Mouse (Mus musculus) embryonic fibroblast, embryonic 13.5 days (primary cell): ENCODE measurements around the gene Slc27a2.

Experiments used
- CTCF ChIP-seq: IDR thresholded peaks from 2 replicates; pipeline ENCODE4 v1.5.1; 2011; ENCODE audit warnings: mild to moderate bottlenecking, control low read depth, low read length, moderate library complexity, borderline replicate concordance; ENCODE audit not compliant: insufficient read depth
- POLR2A ChIP-seq: IDR thresholded peaks from 2 replicates; pipeline ENCODE4 v1.6.1; 2011; ENCODE audit warnings: low read depth, mild to moderate bottlenecking, control low read depth, low read length, moderate library complexity

DNA sequence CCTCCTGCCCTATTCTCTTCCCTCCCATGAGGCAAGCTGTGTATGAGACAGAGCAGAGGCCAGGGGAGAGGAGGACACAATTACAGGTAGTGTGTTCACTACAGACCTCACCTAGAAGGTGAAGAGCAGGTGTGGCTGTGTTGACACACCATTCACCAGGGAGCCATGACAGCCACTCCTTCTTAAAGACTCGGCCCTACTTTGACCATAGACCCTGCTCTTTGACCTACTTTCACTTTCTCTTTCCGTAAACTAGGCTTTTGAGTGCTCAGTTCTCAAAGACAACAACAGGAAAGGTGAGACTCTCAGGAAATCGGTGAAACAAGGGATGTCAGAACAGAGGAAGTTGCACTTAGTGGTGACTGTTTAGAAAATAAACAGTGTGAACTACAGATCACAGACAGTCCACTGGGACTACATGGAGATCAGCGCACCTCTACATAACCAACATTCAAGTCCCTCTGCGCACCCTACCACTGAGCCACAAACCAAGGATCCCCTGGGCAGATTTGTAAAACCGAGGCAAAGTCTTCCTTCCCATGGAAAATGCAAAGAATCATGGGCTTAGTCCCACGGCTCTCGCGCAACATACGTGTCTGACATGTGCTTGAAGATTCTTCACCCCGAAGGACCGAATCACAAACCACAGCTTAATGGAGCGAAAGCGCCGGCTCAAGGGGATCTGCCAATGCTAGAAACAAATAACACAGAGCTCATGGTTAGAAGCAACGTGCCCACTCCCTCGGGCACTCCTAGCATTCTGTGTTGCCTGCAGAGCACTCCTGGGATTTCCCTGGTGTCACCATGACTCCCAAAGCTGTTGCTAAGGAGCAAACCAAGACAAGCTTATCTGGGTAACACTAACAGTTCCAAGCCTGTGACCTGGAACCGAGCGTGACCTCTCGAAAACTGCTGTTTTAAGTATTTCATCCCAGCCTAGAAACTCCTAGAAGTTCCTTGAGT, 45.4 kb downstream of the Slc27a2 start:
- TF ChIP-seq CTCF, result no peak
- no peak for TF ChIP-seq POLR2A
